Mouse (Mus musculus) granulocyte monocyte progenitor cell, adult 5-6 weeks (primary cell): ENCODE measurements around the gene Mgl2. TPM values are rescaled to one million over a fixed set of nuclear protein-coding genes. Genes with fewer than 3 reads are reported as not detected.
A peak's percentile ranks its signal among the peaks of the same experiment; 100 is the strongest.
"Not testable (repeated sequence)": the region's sequence is repeated elsewhere in the genome, so short reads cannot be mapped to it uniquely, and the experiment has no call there.

ENCODE experiments used
- ATAC-seq: replicated peaks from 2 replicates; pipeline ENCODE4 v1.8.0; 2016; ENCODE audit warnings: mild to moderate bottlenecking, moderate TSS enrichment, inconsistent platforms; ENCODE audit not compliant: poor library complexity, severe bottlenecking
- total RNA-seq, 2 experiments: library from RNA; stranded (forward) in 1 of 2; stranded (reverse) in 1 of 2; fragments of 200-712, 200-1000 nt in 1 of 2; fragments of >200 nt in 1 of 2; fragmentation: Nextera tagmentation in 1 of 2; gene quantifications; 2 replicates each; pipeline ENCODE4 v1.2.3; 2014 to 2017

The Mgl2 gene
- total RNA-seq, 2 experiments from 2014 or later, result 11.3 to 36.5 TPM

GRCm38 (mm10) chr11:70169471-70169870 lies 39.3 kb downstream of the Mgl2 start:
- ATAC-seq, result not testable (repeated sequence)

- no peak for ATAC-seq
Measured at GRCm38 (mm10) chr11:70170291-70170690, 40.2 kb downstream of the Mgl2 start.

GRCm38 (mm10) chr11:70171181-70171580 lies 41.1 kb downstream of the Mgl2 start:
- no peak for ATAC-seq

- ATAC-seq, result peak; percentile 55; the same call in 1 of the 2 replicates
Measured at GRCm38 (mm10) chr11:70171847-70172246, 41.7 kb downstream of the Mgl2 start.

GRCm38 (mm10) chr11:70172298-70172697 lies 42.2 kb downstream of the Mgl2 start:
- no peak for ATAC-seq

GRCm38 (mm10) chr11:70174491-70174890 lies 44.4 kb downstream of the Mgl2 start:
- ATAC-seq, result no peak

- ATAC-seq, result no peak
Measured at GRCm38 (mm10) chr11:70177647-70178046, 47.5 kb downstream of the Mgl2 start.

GRCm38 (mm10) chr11:70178311-70178710 lies 48.2 kb downstream of the Mgl2 start:
- ATAC-seq, result no peak

GRCm38 (mm10) chr11:70178756-70179155 lies 48.6 kb downstream of the Mgl2 start:
- no peak for ATAC-seq

GRCm38 (mm10) chr11:70179401-70179800 lies 49.3 kb downstream of the Mgl2 start:
- ATAC-seq, result 0 out of 2 replicates have a peak, but pooled peaks have one; percentile 35

GRCm38 (mm10) chr11:70180496-70180895 lies 50.4 kb downstream of the Mgl2 start:
- ATAC-seq, result no peak

- ATAC-seq, result peak; percentile 69
Measured at GRCm38 (mm10) chr11:70185120-70185519, 55.0 kb downstream of the Mgl2 start.

Other genes starting within 250 kb of the Mgl2 start
- 0.41 and 4.2 TPM in 2 replicates for gene Kctd11, start 248.9 kb upstream of the Mgl2 start, total RNA-seq (2014; fragmentation: Nextera tagmentation)
- 1.1 and 2.6 TPM in 2 replicates for gene Kctd11, start 248.9 kb upstream of the Mgl2 start, total RNA-seq (2017)
- gene Acap1, start 234.8 kb upstream of the Mgl2 start, total RNA-seq (2014; fragmentation: Nextera tagmentation), result 52.4 and 65.1 TPM in 2 replicates
- gene Acap1, start 234.8 kb upstream of the Mgl2 start, total RNA-seq (2017), result 47.0 and 50.7 TPM in 2 replicates
- gene 2810408A11Rik, start 229.3 kb upstream of the Mgl2 start, total RNA-seq (2014; fragmentation: Nextera tagmentation), result 1.3 and 3.5 TPM in 2 replicates
- gene 2810408A11Rik, start 229.3 kb upstream of the Mgl2 start, total RNA-seq (2017), result 3.6 and 6.4 TPM in 2 replicates
- 32.0 and 38.9 TPM in 2 replicates for gene Neurl4, start 229.3 kb upstream of the Mgl2 start, total RNA-seq (2014; fragmentation: Nextera tagmentation)
- 20.7 and 27.5 TPM in 2 replicates for gene Neurl4, start 229.3 kb upstream of the Mgl2 start, total RNA-seq (2017)
- gene Gps2, start 216.4 kb upstream of the Mgl2 start, total RNA-seq (2014; fragmentation: Nextera tagmentation), result 71.5 and 99.8 TPM in 2 replicates
- 47.1 and 58.2 TPM in 2 replicates for gene Gps2, start 216.4 kb upstream of the Mgl2 start, total RNA-seq (2017)
- gene Eif5a, start 208.4 kb upstream of the Mgl2 start, total RNA-seq (2014; fragmentation: Nextera tagmentation), result 1,453 and 1,476 TPM in 2 replicates
- gene Eif5a, start 208.4 kb upstream of the Mgl2 start, total RNA-seq (2017), result 890 and 976 TPM in 2 replicates
- not detected in 2 replicates for gene Ybx2, start 194.5 kb upstream of the Mgl2 start, total RNA-seq (2014; fragmentation: Nextera tagmentation)
- 2.1 TPM in 1 of 2 replicates, not detected in the other for gene Ybx2, start 194.5 kb upstream of the Mgl2 start, total RNA-seq (2017)
- not detected in 2 replicates for gene Slc2a4, start 182.1 kb upstream of the Mgl2 start, total RNA-seq (2014; fragmentation: Nextera tagmentation)
- not detected in 2 replicates for gene Slc2a4, start 182.1 kb upstream of the Mgl2 start, total RNA-seq (2017)
- not detected in 2 replicates for gene Cldn7, start 165.6 kb upstream of the Mgl2 start, total RNA-seq (2014; fragmentation: Nextera tagmentation)
- gene Cldn7, start 165.6 kb upstream of the Mgl2 start, total RNA-seq (2017), result not detected in 2 replicates
- gene Ctdnep1, start 149.2 kb upstream of the Mgl2 start, total RNA-seq (2014; fragmentation: Nextera tagmentation), result 191 and 254 TPM in 2 replicates
- gene Ctdnep1, start 149.2 kb upstream of the Mgl2 start, total RNA-seq (2017), result 19.3 and 23.8 TPM in 2 replicates
- 59.4 and 70.0 TPM in 2 replicates for gene Elp5, start 147.8 kb upstream of the Mgl2 start, total RNA-seq (2014; fragmentation: Nextera tagmentation)
- gene Elp5, start 147.8 kb upstream of the Mgl2 start, total RNA-seq (2017), result 58.2 and 77.5 TPM in 2 replicates
- 288 and 367 TPM in 2 replicates for gene Gabarap, start 139.2 kb upstream of the Mgl2 start, total RNA-seq (2014; fragmentation: Nextera tagmentation)
- 239 and 250 TPM in 2 replicates for gene Gabarap, start 139.2 kb upstream of the Mgl2 start, total RNA-seq (2017)
- 41.7 and 45.8 TPM in 2 replicates for gene Phf23, start 134.6 kb upstream of the Mgl2 start, total RNA-seq (2014; fragmentation: Nextera tagmentation)
- 30.2 and 32.3 TPM in 2 replicates for gene Phf23, start 134.6 kb upstream of the Mgl2 start, total RNA-seq (2017)
- 4.6 and 24.5 TPM in 2 replicates for gene Dvl2, start 129.7 kb upstream of the Mgl2 start, total RNA-seq (2014; fragmentation: Nextera tagmentation)
- gene Dvl2, start 129.7 kb upstream of the Mgl2 start, total RNA-seq (2017), result 16.1 and 18.0 TPM in 2 replicates
- 39.7 and 55.8 TPM in 2 replicates for gene Acadvl, start 114.9 kb upstream of the Mgl2 start, total RNA-seq (2014; fragmentation: Nextera tagmentation)
- 40.3 and 42.1 TPM in 2 replicates for gene Acadvl, start 114.9 kb upstream of the Mgl2 start, total RNA-seq (2017)
- gene Dlg4, start 113.4 kb upstream of the Mgl2 start, total RNA-seq (2014; fragmentation: Nextera tagmentation), result 11.4 and 12.3 TPM in 2 replicates
- gene Dlg4, start 113.4 kb upstream of the Mgl2 start, total RNA-seq (2017), result 1.3 and 3.5 TPM in 2 replicates
- not detected in 2 replicates for gene Asgr1, start 76.2 kb upstream of the Mgl2 start, total RNA-seq (2014; fragmentation: Nextera tagmentation)
- gene Asgr1, start 76.2 kb upstream of the Mgl2 start, total RNA-seq (2017), result not detected in 2 replicates
- gene Asgr2, start 37.7 kb upstream of the Mgl2 start, total RNA-seq (2014; fragmentation: Nextera tagmentation), result 3.9 TPM in 1 of 2 replicates, not detected in the other
- not detected in 2 replicates for gene Asgr2, start 37.7 kb upstream of the Mgl2 start, total RNA-seq (2017)
- 6.9 and 11.3 TPM in 2 replicates for gene Clec10a, start 25.9 kb downstream of the Mgl2 start, total RNA-seq (2014; fragmentation: Nextera tagmentation)
- gene Clec10a, start 25.9 kb downstream of the Mgl2 start, total RNA-seq (2017), result 9.8 and 13.9 TPM in 2 replicates
- gene Slc16a11, start 82.4 kb downstream of the Mgl2 start, total RNA-seq (2014; fragmentation: Nextera tagmentation), result not detected in 2 replicates
- not detected in 2 replicates for gene Slc16a11, start 82.4 kb downstream of the Mgl2 start, total RNA-seq (2017)
- 7.1 and 7.9 TPM in 2 replicates for gene Slc16a13, start 90.7 kb downstream of the Mgl2 start, total RNA-seq (2014; fragmentation: Nextera tagmentation)
- 9.8 TPM in 2 replicates for gene Slc16a13, start 90.7 kb downstream of the Mgl2 start, total RNA-seq (2017)
- gene Bcl6b, start 99.5 kb downstream of the Mgl2 start, total RNA-seq (2014; fragmentation: Nextera tagmentation), result not detected in 2 replicates
- 0.13 TPM in 1 of 2 replicates, not detected in the other for gene Bcl6b, start 99.5 kb downstream of the Mgl2 start, total RNA-seq (2017)
- gene 0610010K14Rik, start 107.6 kb downstream of the Mgl2 start, total RNA-seq (2014; fragmentation: Nextera tagmentation), result 78.5 and 112 TPM in 2 replicates
- gene 0610010K14Rik, start 107.6 kb downstream of the Mgl2 start, total RNA-seq (2017), result 36.9 and 44.2 TPM in 2 replicates
- gene Gm21988, start 109.5 kb downstream of the Mgl2 start, total RNA-seq (2014; fragmentation: Nextera tagmentation), result 4.7 and 4.8 TPM in 2 replicates
- gene Gm21988, start 109.5 kb downstream of the Mgl2 start, total RNA-seq (2017), result 0.57 TPM in 1 of 2 replicates, not detected in the other
- gene Rnasek, start 109.5 kb downstream of the Mgl2 start, total RNA-seq (2014; fragmentation: Nextera tagmentation), result 116 and 161 TPM in 2 replicates
- 31.2 and 31.3 TPM in 2 replicates for gene Rnasek, start 109.5 kb downstream of the Mgl2 start, total RNA-seq (2017)
- not detected in 2 replicates for gene Alox12, start 125.0 kb downstream of the Mgl2 start, total RNA-seq (2014; fragmentation: Nextera tagmentation)
- not detected in 2 replicates for gene Alox12, start 125.0 kb downstream of the Mgl2 start, total RNA-seq (2017)
- gene Alox12e, start 192.3 kb downstream of the Mgl2 start, total RNA-seq (2014; fragmentation: Nextera tagmentation), result not detected in 2 replicates
- gene Alox12e, start 192.3 kb downstream of the Mgl2 start, total RNA-seq (2017), result not detected in 2 replicates
- gene Alox15, start 221.7 kb downstream of the Mgl2 start, total RNA-seq (2014; fragmentation: Nextera tagmentation), result not detected in 2 replicates
- 0.62 and 0.82 TPM in 2 replicates for gene Alox15, start 221.7 kb downstream of the Mgl2 start, total RNA-seq (2017)